Mouse (Mus musculus): ENCODE measurements around the gene Shc1. TPM values are rescaled to one million over a fixed set of nuclear protein-coding genes. Genes with fewer than 3 reads are reported as not detected.

Shc1 gene
- polyA plus RNA-seq, 1 experiment: 18.6 TPM

- DNase-seq (ENCODE audit: extremely low spot score in 1 of 2, low spot score in 1 of 2): peak in 1 of 2 experiments; percentile 35
Observed at GRCm38 (mm10) chr3:89437269-89437668, 19.0 kb downstream of the Shc1 start.

- no peak for DNase-seq (ENCODE audit: extremely low spot score in 1 of 2, low spot score in 1 of 2)
Observed at GRCm38 (mm10) chr3:89440691-89441090, 22.4 kb downstream of the Shc1 start.

- DNase-seq (ENCODE audit: extremely low spot score in 1 of 2, low spot score in 1 of 2): no peak
Observed at GRCm38 (mm10) chr3:89448720-89449537, 30.7 kb downstream of the Shc1 start.

GRCm38 (mm10) chr3:89449541-89449940 lies 31.3 kb downstream of the Shc1 start:
- DNase-seq (ENCODE audit: extremely low spot score in 1 of 2, low spot score in 1 of 2): peak; percentile 53 to 83

GRCm38 (mm10) chr3:89451916-89452315 lies 33.7 kb downstream of the Shc1 start:
- no peak for DNase-seq (ENCODE audit: extremely low spot score in 1 of 2, low spot score in 1 of 2)

GRCm38 (mm10) chr3:89454401-89455177 lies 36.3 kb downstream of the Shc1 start, which contains the start of gene Pmvk:
TSS of gene Pmvk (plus strand) at chr3:89454541.
- no peak for DNase-seq (ENCODE audit: extremely low spot score in 1 of 2, low spot score in 1 of 2)

- no peak for DNase-seq (ENCODE audit: extremely low spot score in 1 of 2, low spot score in 1 of 2)
Observed at GRCm38 (mm10) chr3:89455786-89456285, 37.6 kb downstream of the Shc1 start.

GRCm38 (mm10) chr3:89456726-89457665 lies 38.8 kb downstream of the Shc1 start:
- DNase-seq (ENCODE audit: extremely low spot score in 1 of 2, low spot score in 1 of 2): peak in 1 of 2 experiments; percentile 70

- DNase-seq (ENCODE audit: extremely low spot score in 1 of 2, low spot score in 1 of 2): peak in 1 of 2 experiments; percentile 35
Observed at GRCm38 (mm10) chr3:89458372-89458964, 40.2 kb downstream of the Shc1 start.

- DNase-seq (ENCODE audit: extremely low spot score in 1 of 2, low spot score in 1 of 2): peak; percentile 75 to 94
Observed at GRCm38 (mm10) chr3:89458965-89459807, 40.9 kb downstream of the Shc1 start.

GRCm38 (mm10) chr3:89468268-89468667 lies 50.0 kb downstream of the Shc1 start:
- no peak for DNase-seq (ENCODE audit: extremely low spot score in 1 of 2, low spot score in 1 of 2)

- no peak for DNase-seq (ENCODE audit: extremely low spot score in 1 of 2, low spot score in 1 of 2)
Observed at GRCm38 (mm10) chr3:89472280-89472679, 54.0 kb downstream of the Shc1 start.

GRCm38 (mm10) chr3:89473838-89474237 lies 55.6 kb downstream of the Shc1 start:
- no peak for DNase-seq (ENCODE audit: extremely low spot score in 1 of 2, low spot score in 1 of 2)

GRCm38 (mm10) chr3:89479055-89479454 lies 60.8 kb downstream of the Shc1 start:
- no peak for DNase-seq (ENCODE audit: extremely low spot score in 1 of 2, low spot score in 1 of 2)

Other genes starting within 250 kb of the Shc1 start
- gene Scamp3, start 241.0 kb upstream of the Shc1 start, polyA plus RNA-seq (2012; rRNA removed): 95.7 and 97.7 TPM in 2 replicates
- 77.0 and 78.8 TPM in 2 replicates for gene Fam189b, start 235.3 kb upstream of the Shc1 start, polyA plus RNA-seq (2012; rRNA removed)
- gene Gba, start 215.5 kb upstream of the Shc1 start, polyA plus RNA-seq (2012; rRNA removed): 65.4 and 68.7 TPM in 2 replicates
- gene Thbs3, start 203.3 kb upstream of the Shc1 start, polyA plus RNA-seq (2012; rRNA removed): 51.0 and 57.4 TPM in 2 replicates
- gene Mtx1, start 191.4 kb upstream of the Shc1 start, polyA plus RNA-seq (2012; rRNA removed): 136 and 142 TPM in 2 replicates
- 1.1 and 2.1 TPM in 2 replicates for gene Muc1, start 189.4 kb upstream of the Shc1 start, polyA plus RNA-seq (2012; rRNA removed)
- gene Krtcap2, start 172.5 kb upstream of the Shc1 start, polyA plus RNA-seq (2012; rRNA removed): 53.0 and 66.4 TPM in 2 replicates
- 96.7 and 99.7 TPM in 2 replicates for gene Trim46, start 172.1 kb upstream of the Shc1 start, polyA plus RNA-seq (2012; rRNA removed)
- 131 and 188 TPM in 2 replicates for gene Dpm3, start 159.1 kb upstream of the Shc1 start, polyA plus RNA-seq (2012; rRNA removed)
- 90.0 and 93.9 TPM in 2 replicates for gene Slc50a1, start 147.9 kb upstream of the Shc1 start, polyA plus RNA-seq (2012; rRNA removed)
- gene Efna1, start 137.3 kb upstream of the Shc1 start, polyA plus RNA-seq (2012; rRNA removed): 7.3 and 7.9 TPM in 2 replicates
- gene Efna3, start 95.5 kb upstream of the Shc1 start, polyA plus RNA-seq (2012; rRNA removed): 68.0 and 78.5 TPM in 2 replicates
- gene Efna4, start 80.4 kb upstream of the Shc1 start, polyA plus RNA-seq (2012; rRNA removed): 0.76 and 1.2 TPM in 2 replicates
- 148 and 157 TPM in 2 replicates for gene Adam15, start 68.4 kb upstream of the Shc1 start, polyA plus RNA-seq (2012; rRNA removed)
- 0.68 and 0.86 TPM in 2 replicates for gene Dcst2, start 56.5 kb upstream of the Shc1 start, polyA plus RNA-seq (2012; rRNA removed)
- 0.08 TPM in 2 replicates for gene Dcst1, start 53.2 kb upstream of the Shc1 start, polyA plus RNA-seq (2012; rRNA removed)
- 15.2 and 15.3 TPM in 2 replicates for gene Zbtb7b, start 23.7 kb upstream of the Shc1 start, polyA plus RNA-seq (2012; rRNA removed)
- gene Lenep, start 15.7 kb upstream of the Shc1 start, polyA plus RNA-seq (2012; rRNA removed): 5.1 and 6.3 TPM in 2 replicates
- gene Flad1, start 6.6 kb upstream of the Shc1 start, polyA plus RNA-seq (2012; rRNA removed): 43.7 and 47.7 TPM in 2 replicates
- gene Cks1b, start 60 bp upstream of the Shc1 start, polyA plus RNA-seq (2012; rRNA removed): 7.1 TPM in 2 replicates
- 42.5 and 51.0 TPM in 2 replicates for gene Pygo2, start 11.8 kb downstream of the Shc1 start, polyA plus RNA-seq (2012; rRNA removed)
- 34.8 and 38.9 TPM in 2 replicates for gene Pbxip1, start 18.3 kb downstream of the Shc1 start, polyA plus RNA-seq (2012; rRNA removed)
- 69.0 and 76.7 TPM in 2 replicates for gene Pmvk, start 36.1 kb downstream of the Shc1 start, polyA plus RNA-seq (2012; rRNA removed)
- gene Kcnn3, start 101.7 kb downstream of the Shc1 start, polyA plus RNA-seq (2012; rRNA removed): 11.4 and 15.8 TPM in 2 replicates

Data from frontal cortex, adult 2 months (tissue).